Mouse (Mus musculus): ENCODE measurements around the gene Mbnl1. TPM values are rescaled to one million over a fixed set of nuclear protein-coding genes. Genes with fewer than 3 reads are reported as not detected.
A peak's percentile ranks its signal among the peaks of the same experiment; 100 is the strongest.

Gene Mbnl1
- polyA plus RNA-seq, 1 experiment from 2014 or later = 47.0 TPM

GRCm38 (mm10) chr3:60580699-60581098 lies 108.1 kb downstream of the Mbnl1 start:
- Histone ChIP-seq H3K27ac (ENCODE audit: low read length) (no peak overlapping the region), H3K4me2 (ENCODE audit: low read length) (no peak overlapping the region), H3K27me3 (replicated peaks; ENCODE audit: control insufficient read depth, insufficient read depth, low read length) (no peaks in the 10 kb centered on the region), H3K4me3 (replicated peaks; ENCODE audit: low read length) (no peak overlapping the region), H3K36me3 (ENCODE audit: control insufficient read depth, insufficient read depth) (no peaks in the 10 kb centered on the region), H3K9ac (replicated peaks; ENCODE audit: low read depth, low read length) (no peak overlapping the region), H3K9me3 (ENCODE audit: control insufficient read depth, low read length) (no peaks in the 10 kb centered on the region), H3K4me1 (replicated peaks; ENCODE audit: control insufficient read depth, insufficient read depth, low read length) (peaks cover 7% of the 10 kb centered on the region; the same call in 1 of the 2 replicates)
- ATAC-seq = no peak
- 72% methylated on average over 5 of the region's 5 CpGs for WGBS

- no peak overlapping the region for H3K27ac ChIP-seq (ENCODE audit: low read length)
- no peak overlapping the region for H3K9ac ChIP-seq (replicated peaks; ENCODE audit: low read depth, low read length)
- no peak overlapping the region for H3K4me3 ChIP-seq (replicated peaks; ENCODE audit: low read length)
- no peak for ATAC-seq
- no peak overlapping the region for H3K4me2 ChIP-seq (ENCODE audit: low read length)
- H3K9me3 ChIP-seq (ENCODE audit: control insufficient read depth, low read length) = no peaks in the 10 kb centered on the region
- 32% methylated on average over 3 of the region's 3 CpGs for WGBS
- H3K36me3 ChIP-seq (ENCODE audit: control insufficient read depth, insufficient read depth) = no peaks in the 10 kb centered on the region
- H3K27me3 ChIP-seq (replicated peaks; ENCODE audit: control insufficient read depth, insufficient read depth, low read length) = no peaks in the 10 kb centered on the region
- no peaks in the 10 kb centered on the region; the same call in 1 of the 2 replicates for H3K4me1 ChIP-seq (replicated peaks; ENCODE audit: control insufficient read depth, insufficient read depth, low read length)
These were observed 109.5 kb downstream of the Mbnl1 start for GRCm38 (mm10) chr3:60582154-60582553.

GRCm38 (mm10) chr3:60582620-60583019 lies 110.0 kb downstream of the Mbnl1 start:
- H3K9me3 ChIP-seq (ENCODE audit: control insufficient read depth, low read length) = no peaks in the 10 kb centered on the region
- no peaks in the 10 kb centered on the region for H3K36me3 ChIP-seq (ENCODE audit: control insufficient read depth, insufficient read depth)
- 45% methylated on average over 1 of the region's 1 CpGs for WGBS
- no peaks in the 10 kb centered on the region; the same call in 1 of the 2 replicates for H3K4me1 ChIP-seq (replicated peaks; ENCODE audit: control insufficient read depth, insufficient read depth, low read length)
- H3K4me3 ChIP-seq (replicated peaks; ENCODE audit: low read length) = no peak overlapping the region
- H3K9ac ChIP-seq (replicated peaks; ENCODE audit: low read depth, low read length) = no peak overlapping the region
- no peak for ATAC-seq
- H3K4me2 ChIP-seq (ENCODE audit: low read length) = no peak overlapping the region
- no peaks in the 10 kb centered on the region for H3K27me3 ChIP-seq (replicated peaks; ENCODE audit: control insufficient read depth, insufficient read depth, low read length)
- H3K27ac ChIP-seq (ENCODE audit: low read length) = no peak overlapping the region

GRCm38 (mm10) chr3:60584704-60585103 lies 112.1 kb downstream of the Mbnl1 start:
- Histone ChIP-seq H3K36me3 (ENCODE audit: control insufficient read depth, insufficient read depth) (no peaks in the 10 kb centered on the region), H3K9ac (replicated peaks; ENCODE audit: low read depth, low read length) (no peak overlapping the region), H3K27me3 (replicated peaks; ENCODE audit: control insufficient read depth, insufficient read depth, low read length) (no peaks in the 10 kb centered on the region), H3K4me2 (ENCODE audit: low read length) (no peak overlapping the region), H3K4me1 (replicated peaks; ENCODE audit: control insufficient read depth, insufficient read depth, low read length) (no peaks in the 10 kb centered on the region; the same call in 1 of the 2 replicates), H3K4me3 (replicated peaks; ENCODE audit: low read length) (no peak overlapping the region), H3K27ac (ENCODE audit: low read length) (no peak overlapping the region), H3K9me3 (ENCODE audit: control insufficient read depth, low read length) (no peaks in the 10 kb centered on the region)
- 95% methylated on average over 3 of the region's 3 CpGs for WGBS
- ATAC-seq = no peak

- Histone ChIP-seq H3K9ac (replicated peaks; ENCODE audit: low read depth, low read length) (no peak overlapping the region), H3K4me3 (replicated peaks; ENCODE audit: low read length) (no peak overlapping the region), H3K4me2 (ENCODE audit: low read length) (no peak overlapping the region), H3K27ac (ENCODE audit: low read length) (no peak overlapping the region), H3K27me3 (replicated peaks; ENCODE audit: control insufficient read depth, insufficient read depth, low read length) (no peaks in the 10 kb centered on the region), H3K36me3 (ENCODE audit: control insufficient read depth, insufficient read depth) (no peaks in the 10 kb centered on the region), H3K4me1 (replicated peaks; ENCODE audit: control insufficient read depth, insufficient read depth, low read length) (no peaks in the 10 kb centered on the region; the same call in 1 of the 2 replicates), H3K9me3 (ENCODE audit: control insufficient read depth, low read length) (no peaks in the 10 kb centered on the region)
- no peak for ATAC-seq
- 89% methylated on average over 3 of the region's 3 CpGs for WGBS
These were observed 113.4 kb downstream of the Mbnl1 start for GRCm38 (mm10) chr3:60586046-60586445.

GRCm38 (mm10) chr3:60587149-60587548 lies 114.5 kb downstream of the Mbnl1 start:
- Histone ChIP-seq H3K4me2 (ENCODE audit: low read length) (no peak overlapping the region), H3K4me3 (replicated peaks; ENCODE audit: low read length) (no peak overlapping the region), H3K4me1 (replicated peaks; ENCODE audit: control insufficient read depth, insufficient read depth, low read length) (no peaks in the 10 kb centered on the region; the same call in 1 of the 2 replicates), H3K27ac (ENCODE audit: low read length) (no peak overlapping the region), H3K9ac (replicated peaks; ENCODE audit: low read depth, low read length) (no peak overlapping the region), H3K36me3 (ENCODE audit: control insufficient read depth, insufficient read depth) (no peaks in the 10 kb centered on the region), H3K27me3 (replicated peaks; ENCODE audit: control insufficient read depth, insufficient read depth, low read length) (no peaks in the 10 kb centered on the region), H3K9me3 (ENCODE audit: control insufficient read depth, low read length) (no peaks in the 10 kb centered on the region)
- WGBS = 71% methylated on average over 4 of the region's 4 CpGs
- no peak for ATAC-seq

- no peaks in the 10 kb centered on the region for H3K4me1 ChIP-seq (replicated peaks; ENCODE audit: control insufficient read depth, insufficient read depth, low read length)
- H3K36me3 ChIP-seq (ENCODE audit: control insufficient read depth, insufficient read depth) = no peaks in the 10 kb centered on the region
- H3K27me3 ChIP-seq (replicated peaks; ENCODE audit: control insufficient read depth, insufficient read depth, low read length) = no peaks in the 10 kb centered on the region
- no peak overlapping the region for H3K4me2 ChIP-seq (ENCODE audit: low read length)
- no peak overlapping the region for H3K4me3 ChIP-seq (replicated peaks; ENCODE audit: low read length)
- 78% methylated on average over 3 of the region's 3 CpGs for WGBS
- no peaks in the 10 kb centered on the region for H3K9me3 ChIP-seq (ENCODE audit: control insufficient read depth, low read length)
- no peak for ATAC-seq
- no peak overlapping the region for H3K9ac ChIP-seq (replicated peaks; ENCODE audit: low read depth, low read length)
- no peak overlapping the region for H3K27ac ChIP-seq (ENCODE audit: low read length)
These were observed 116.7 kb downstream of the Mbnl1 start for GRCm38 (mm10) chr3:60589361-60589760.

GRCm38 (mm10) chr3:60595606-60596005 lies 123.0 kb downstream of the Mbnl1 start:
- no peak overlapping the region for H3K4me2 ChIP-seq (ENCODE audit: low read length)
- H3K9ac ChIP-seq (replicated peaks; ENCODE audit: low read depth, low read length) = no peak overlapping the region
- no peaks in the 10 kb centered on the region for H3K9me3 ChIP-seq (ENCODE audit: control insufficient read depth, low read length)
- no peak overlapping the region for H3K27ac ChIP-seq (ENCODE audit: low read length)
- 94% methylated on average over 10 of the region's 10 CpGs for WGBS
- ATAC-seq = no peak
- no peaks in the 10 kb centered on the region for H3K36me3 ChIP-seq (ENCODE audit: control insufficient read depth, insufficient read depth)
- H3K27me3 ChIP-seq (replicated peaks; ENCODE audit: control insufficient read depth, insufficient read depth, low read length) = no peaks in the 10 kb centered on the region
- no peak overlapping the region for H3K4me3 ChIP-seq (replicated peaks; ENCODE audit: low read length)
- no peaks in the 10 kb centered on the region for H3K4me1 ChIP-seq (replicated peaks; ENCODE audit: control insufficient read depth, insufficient read depth, low read length)

GRCm38 (mm10) chr3:60596985-60597384 lies 124.4 kb downstream of the Mbnl1 start:
- H3K36me3 ChIP-seq (ENCODE audit: control insufficient read depth, insufficient read depth) = no peaks in the 10 kb centered on the region
- no peak for ATAC-seq

GRCm38 (mm10) chr3:60601686-60602085 lies 129.1 kb downstream of the Mbnl1 start:
- WGBS = 20% methylated on average over 4 of the region's 4 CpGs

More at GRCm38 (mm10) chr3:60596985-60597384, 124.4 kb downstream of the Mbnl1 start:
- Histone ChIP-seq H3K4me2 (ENCODE audit: low read length) (no peak overlapping the region), H3K4me1 (replicated peaks; ENCODE audit: control insufficient read depth, insufficient read depth, low read length) (no peaks in the 10 kb centered on the region), H3K27ac (ENCODE audit: low read length) (no peak overlapping the region), H3K4me3 (replicated peaks; ENCODE audit: low read length) (no peak overlapping the region), H3K9ac (replicated peaks; ENCODE audit: low read depth, low read length) (no peak overlapping the region), H3K9me3 (ENCODE audit: control insufficient read depth, low read length) (no peaks in the 10 kb centered on the region), H3K27me3 (replicated peaks; ENCODE audit: control insufficient read depth, insufficient read depth, low read length) (no peaks in the 10 kb centered on the region)
- 84% methylated on average over 4 of the region's 4 CpGs for WGBS

More at GRCm38 (mm10) chr3:60601686-60602085, 129.1 kb downstream of the Mbnl1 start:
- peak; percentile 74 for ATAC-seq
- H3K27ac ChIP-seq (ENCODE audit: low read length) = no peak overlapping the region
- H3K4me2 ChIP-seq (ENCODE audit: low read length) = no peak overlapping the region
- H3K36me3 ChIP-seq (ENCODE audit: control insufficient read depth, insufficient read depth) = no peaks in the 10 kb centered on the region
- H3K27me3 ChIP-seq (replicated peaks; ENCODE audit: control insufficient read depth, insufficient read depth, low read length) = no peaks in the 10 kb centered on the region
- no peaks in the 10 kb centered on the region for H3K4me1 ChIP-seq (replicated peaks; ENCODE audit: control insufficient read depth, insufficient read depth, low read length)
- no peak overlapping the region for H3K4me3 ChIP-seq (replicated peaks; ENCODE audit: low read length)
- no peaks in the 10 kb centered on the region for H3K9me3 ChIP-seq (ENCODE audit: control insufficient read depth, low read length)
- H3K9ac ChIP-seq (replicated peaks; ENCODE audit: low read depth, low read length) = no peak overlapping the region
